Mouse (Mus musculus) midbrain, embryonic 14.5 days (tissue): ENCODE results near the gene D13Ertd608e. TPM values are rescaled to one million over a fixed set of nuclear protein-coding genes. Genes with fewer than 3 reads are reported as not detected.
"Not testable (repeated sequence)": the region's sequence is repeated elsewhere in the genome, so short reads cannot be mapped to it uniquely, and the experiment has no call there.

Experiments
- ATAC-seq: fragments of 200-750 bp; cut with Nextera tagmentation; 2 replicates; pipeline ENCODE4 v1.8.0; 2017; ENCODE audit warnings: moderate number of reproducible peaks, moderate library complexity; ENCODE audit not compliant: low FRiP score, low TSS enrichment
- DNase-seq: peaks from one replicate; pipeline ENCODE4 v3.0.0-alpha.2; 2015
- H3K27ac ChIP-seq: fragments of 300-500 bp; sonication (generic); replicated peaks from 2 replicates; pipeline ENCODE4 v1.5.1; 2014; ENCODE audit warnings: mild to moderate bottlenecking, low read depth, low read length, moderate library complexity
- H3K27me3 ChIP-seq: fragments of 300-500 bp; sonication (generic); 2 replicates; pipeline ENCODE4 v1.6.1; 2014; ENCODE audit warnings: low read length, control low read depth, mixed read lengths; ENCODE audit not compliant: control insufficient read depth, insufficient read depth
- H3K36me3 ChIP-seq: fragments of 300-500 bp; sonication (generic); 2 replicates; pipeline ENCODE4 v1.6.1; 2014; ENCODE audit warnings: low read length, control low read depth; ENCODE audit not compliant: control insufficient read depth, insufficient read depth
- H3K4me1 ChIP-seq: fragments of 300-500 bp; sonication (generic); 2 replicates; pipeline ENCODE4 v1.6.1; 2014; ENCODE audit warnings: mild to moderate bottlenecking, antibody characterized with exemption, low read length, control low read depth; ENCODE audit not compliant: control insufficient read depth, insufficient read depth
- H3K4me2 ChIP-seq: fragments of 300-500 bp; sonication (generic); 2 replicates; pipeline ENCODE4 v1.6.1; 2014; ENCODE audit warnings: mild to moderate bottlenecking, low read length, moderate library complexity
- H3K4me3 ChIP-seq: fragments of 300-500 bp; sonication (generic); replicated peaks from 2 replicates; pipeline ENCODE4 v1.5.1; 2014; ENCODE audit warnings: low read depth, low read length
- H3K9ac ChIP-seq: fragments of 300-500 bp; sonication (generic); replicated peaks from 2 replicates; pipeline ENCODE4 v1.6.1; 2014; ENCODE audit warnings: mild to moderate bottlenecking, low read length, moderate library complexity
- H3K9me3 ChIP-seq: fragments of 300-500 bp; sonication (generic); 2 replicates; pipeline ENCODE4 v1.6.1; 2016; ENCODE audit warnings: low read length, control low read depth, mixed read lengths; ENCODE audit not compliant: control insufficient read depth
- WGBS: fragments of 180-500 bp; shearing (Covaris S2); extraction: QIAGEN DNeasy Blood & Tissue Kit; methylation state at CpG from one replicate; pipeline ENCODE4 v1.1.7; 2014; 5-methylcytosine and 5-hydroxymethylcytosine counted together
- polyA plus RNA-seq: library from polyadenylated mRNA; unstranded; fragments of >200 nt; fragmentation: Nextera tagmentation; extraction: Ambion mirVana; gene quantifications from 2 replicates; pipeline ENCODE4 v1.2.1, GENCODE M21; 2014

D13Ertd608e gene
- polyA plus RNA-seq, 1 experiment from 2014 or later: not detected

- not testable (repeated sequence) for H3K4me2 ChIP-seq, H3K27ac ChIP-seq, ATAC-seq, H3K9me3 ChIP-seq, H3K4me3 ChIP-seq, H3K27me3 ChIP-seq, H3K4me1 ChIP-seq, H3K9ac ChIP-seq, H3K36me3 ChIP-seq, DNase-seq
- 14% methylated on average over 4 of the region's 4 CpGs for WGBS
Observed at GRCm38 (mm10) chr13:119886896-119887295, 51.1 kb downstream of the D13Ertd608e start.

- WGBS: 86% methylated on average over 3 of the region's 3 CpGs
- H3K36me3 ChIP-seq, H3K27me3 ChIP-seq, ATAC-seq, H3K4me2 ChIP-seq, H3K4me3 ChIP-seq, H3K9me3 ChIP-seq, H3K4me1 ChIP-seq, DNase-seq, H3K9ac ChIP-seq, H3K27ac ChIP-seq: not testable (repeated sequence)
Observed at GRCm38 (mm10) chr13:119894685-119895084, 58.9 kb downstream of the D13Ertd608e start, which contains the start of gene Tcstv1. Tcstv1 (minus strand) TSS chr13:119894785.

Other genes with a start within 250 kb of the D13Ertd608e start
- gene Ccl28, start 212.2 kb upstream of the D13Ertd608e start, polyA plus RNA-seq: 0.22 and 0.43 TPM in 2 replicates
- 432 and 511 TPM in 2 replicates for gene Hmgcs1, start 145.6 kb upstream of the D13Ertd608e start, polyA plus RNA-seq
- gene Nim1k, start 80.1 kb upstream of the D13Ertd608e start, polyA plus RNA-seq: 3.8 and 4.4 TPM in 2 replicates
- 35.2 and 36.3 TPM in 2 replicates for gene Zfp131, start 45.1 kb upstream of the D13Ertd608e start, polyA plus RNA-seq
- not detected in 2 replicates for gene AF067063, start 5.8 kb upstream of the D13Ertd608e start, polyA plus RNA-seq
- not detected in 2 replicates for gene Tcstv1, start 58.8 kb downstream of the D13Ertd608e start, polyA plus RNA-seq
- not detected in 2 replicates for gene Gm21761, start 93.3 kb downstream of the D13Ertd608e start, polyA plus RNA-seq
- gene B020031M17Rik, start 114.8 kb downstream of the D13Ertd608e start, polyA plus RNA-seq: not detected in 2 replicates
- not detected in 2 replicates for gene Gm36079, start 191.0 kb downstream of the D13Ertd608e start, polyA plus RNA-seq
- gene Gm21188, start 216.2 kb downstream of the D13Ertd608e start, polyA plus RNA-seq: not detected in 2 replicates